ENCODE assay signal across 8 mouse cellular contexts in the genomic region with DNA sequence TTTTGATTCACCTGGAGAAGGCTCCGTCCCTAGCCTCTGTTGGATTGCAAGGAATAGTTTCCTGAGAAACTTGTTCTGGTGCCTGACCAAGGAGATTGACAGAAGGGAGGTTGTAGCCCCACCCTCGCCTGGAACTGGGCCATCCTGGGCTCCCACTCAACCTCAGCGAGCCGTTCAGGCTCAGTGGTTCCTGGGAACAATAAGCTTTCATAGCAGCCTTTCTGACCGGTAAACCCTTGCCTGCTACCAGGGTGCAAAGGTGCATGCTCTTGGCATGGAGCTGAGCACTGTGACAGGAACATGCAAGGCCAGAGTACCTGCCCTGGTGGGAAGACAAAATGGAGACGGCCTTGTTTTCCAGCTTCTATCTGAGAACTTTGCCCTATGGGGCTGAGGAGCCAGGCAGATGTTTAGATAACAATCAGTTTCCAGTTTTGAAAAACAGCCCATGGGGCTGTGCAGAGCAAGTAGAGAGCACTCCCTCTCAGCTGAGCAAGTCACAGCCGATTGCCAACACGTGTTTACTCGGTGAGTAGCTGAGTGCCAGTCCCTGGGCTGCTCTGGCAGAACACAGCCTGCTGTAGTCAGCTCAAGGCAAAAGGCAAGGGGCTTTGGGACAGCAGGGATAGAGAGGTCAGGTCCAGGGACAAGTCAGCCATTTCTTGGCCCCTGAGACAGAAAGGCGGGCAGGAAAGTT. TPM values are rescaled to one million over a fixed set of nuclear protein-coding genes. Genes with fewer than 3 reads are reported as not detected.
DNase-seq lines count a peak whose midpoint lies in the region; ATAC-seq and TF ChIP-seq lines count a peak whose summit lies in the region.

No protein-coding gene starts in this region.

- peak overlapping the region; percentile 11; the same call in 1 of the 2 replicates for H3K27ac ChIP-seq in cerebellum, adult 2 months (ENCODE audit: insufficient read depth, low read length)
- 0 out of 2 replicates have a peak overlapping the region, but pooled peaks have one; percentile 13 for H3K27ac ChIP-seq in intestine, embryonic 16.5 days (ENCODE audit: low read length)
- H3K27ac ChIP-seq in limb, embryonic 15.5 days, result peak overlapping the region; percentile 74
- H3K27ac ChIP-seq in testis, adult 2 months (ENCODE audit: control insufficient read depth, insufficient read depth, low read depth, low read length), result peak overlapping the region; percentile 22; the same call in 1 of the 2 replicates

- peaks cover 3% of the 10 kb centered on the region; the same call in 1 of the 2 replicates for H3K4me1 ChIP-seq in cerebellum, adult 2 months (ENCODE audit: control insufficient read depth, insufficient read depth, low read length)
- peaks cover 17% of the 10 kb centered on the region for H3K4me1 ChIP-seq in intestine, embryonic 16.5 days (ENCODE audit: control insufficient read depth, insufficient read depth, low read length)
- peaks cover 35% of the 10 kb centered on the region for H3K4me1 ChIP-seq in limb, embryonic 15.5 days
- peaks cover 15% of the 10 kb centered on the region for H3K4me1 ChIP-seq in testis, adult 2 months (ENCODE audit: control insufficient read depth, insufficient read depth, low read length)

- DNase-seq in cerebellum, adult 2 months, result peak in 1 of 2 experiments; percentile 33
- no peak for DNase-seq in cerebellum, adult 11-12 months
- peak; percentile 21 to 22 for DNase-seq in urinary bladder, adult 18-20 months (ENCODE audit: low spot score in 2 of 2)
- no peak for DNase-seq in urinary bladder, adult 2 months (ENCODE audit: low spot score)
- no peak for DNase-seq in spleen, postnatal 4 days (ENCODE audit: low spot score in 2 of 2)

- peak overlapping the region; percentile 68 for H3K4me2 ChIP-seq in intestine, embryonic 16.5 days (ENCODE audit: low read depth, low read length)
- H3K4me2 ChIP-seq in limb, embryonic 15.5 days, result peak overlapping the region; percentile 3; the same call in 1 of the 2 replicates

- TF ChIP-seq CTCF in cerebellum, adult 2 months (IDR thresholded peaks at IDR 0.05; ENCODE audit: borderline replicate concordance, insufficient read depth, low read depth, low read length), result no peak
- no peak for TF ChIP-seq CTCF in testis, adult 2 months (IDR thresholded peaks at IDR 0.05; ENCODE audit: control insufficient read depth, insufficient read depth, insufficient replicate concordance, low read depth, low read length)

- 34% methylated on average over 10 of the region's 10 CpGs for WGBS in cerebellum, adult 2 months
- 61% methylated on average over 10 of the region's 10 CpGs for WGBS in intestine, embryonic 16.5 days
- WGBS in limb, embryonic 15.5 days, result 52% methylated on average over 10 of the region's 10 CpGs

- H3K9me3 ChIP-seq in intestine, embryonic 16.5 days (ENCODE audit: control insufficient read depth, low read length), result no peaks in the 10 kb centered on the region
- H3K9me3 ChIP-seq in limb, embryonic 15.5 days, result no peaks in the 10 kb centered on the region

- H3K27me3 ChIP-seq in cerebellum, adult 2 months (ENCODE audit: control insufficient read depth, insufficient read depth, low read length), result no peaks in the 10 kb centered on the region
- peaks cover 5% of the 10 kb centered on the region; the same call in 1 of the 2 replicates for H3K27me3 ChIP-seq in intestine, embryonic 16.5 days (replicated peaks; ENCODE audit: control insufficient read depth, insufficient read depth, low read length)
- H3K27me3 ChIP-seq in limb, embryonic 15.5 days, result peaks cover 19% of the 10 kb centered on the region
- H3K27me3 ChIP-seq in testis, adult 2 months (ENCODE audit: control insufficient read depth, insufficient read depth, low read length), result no peaks in the 10 kb centered on the region

- TF ChIP-seq POLR2A in cerebellum, adult 2 months (IDR thresholded peaks at IDR 0.05; ENCODE audit: borderline replicate concordance, insufficient read depth, low read length), result no peak
- no peak for TF ChIP-seq POLR2A in testis, adult 2 months (IDR thresholded peaks at IDR 0.05; ENCODE audit: control insufficient read depth, low read depth, low read length)

- peak; percentile 56 for ATAC-seq in intestine, embryonic 16.5 days
- no peak for ATAC-seq in limb, embryonic 15.5 days (ENCODE audit: insufficient number of reproducible peaks, low FRiP score, low TSS enrichment, low read depth)

- H3K36me3 ChIP-seq in intestine, embryonic 16.5 days (ENCODE audit: control insufficient read depth, insufficient read depth, low read length), result no peaks in the 10 kb centered on the region
- no peaks in the 10 kb centered on the region for H3K36me3 ChIP-seq in limb, embryonic 15.5 days
- H3K36me3 ChIP-seq in testis, adult 2 months (ENCODE audit: control insufficient read depth, insufficient read depth, low read length), result no peaks in the 10 kb centered on the region

- no peak overlapping the region for H3K4me3 ChIP-seq in cerebellum, adult 2 months (replicated peaks; ENCODE audit: insufficient read depth, low read depth, low read length)
- no peak overlapping the region for H3K4me3 ChIP-seq in intestine, embryonic 16.5 days (ENCODE audit: low read length)
- no peak overlapping the region for H3K4me3 ChIP-seq in limb, embryonic 15.5 days
- H3K4me3 ChIP-seq in testis, adult 2 months (ENCODE audit: control insufficient read depth, low read depth, low read length), result peak overlapping the region; percentile 85

- peak overlapping the region; percentile 42; the same call in 1 of the 2 replicates for H3K9ac ChIP-seq in intestine, embryonic 16.5 days (ENCODE audit: low read depth, low read length)
- H3K9ac ChIP-seq in limb, embryonic 15.5 days, result no peak overlapping the region

RNA-seq across cellular contexts. Expression of a gene that starts 1.2 kb away (rescaled TPM):
- polyA plus RNA-seq in cerebellum, adult 2 months (2012; rRNA removed), result 3.6 and 4.2 TPM in 2 replicates
- 0.77 and 0.81 TPM in 2 replicates for polyA plus RNA-seq in urinary bladder, adult 2 months (2012; rRNA removed)
- polyA plus RNA-seq in intestine, embryonic 16.5 days (2015; fragmentation: Nextera tagmentation; extraction: Ambion mirVana), result 2.1 TPM in 2 replicates
- 0.81 and 0.84 TPM in 2 replicates for polyA plus RNA-seq in limb, embryonic 15.5 days (2015; fragmentation: Nextera tagmentation; extraction: Ambion mirVana)
- polyA plus RNA-seq in testis, adult 2 months (2012; rRNA removed), result 11.7 and 13.4 TPM in 2 replicates

RNA-seq across cellular contexts. Expression of a gene that starts 1.3 kb away (rescaled TPM):
- 3.0 and 3.3 TPM in 2 replicates for polyA plus RNA-seq in cerebellum, adult 2 months (2012; rRNA removed)
- 0.38 and 0.91 TPM in 2 replicates for polyA plus RNA-seq in urinary bladder, adult 2 months (2012; rRNA removed)
- 0.77 and 0.92 TPM in 2 replicates for polyA plus RNA-seq in intestine, embryonic 16.5 days (2015; fragmentation: Nextera tagmentation; extraction: Ambion mirVana)
- 0.93 and 1.4 TPM in 2 replicates for polyA plus RNA-seq in limb, embryonic 15.5 days (2015; fragmentation: Nextera tagmentation; extraction: Ambion mirVana)
- 2.2 and 2.5 TPM in 2 replicates for polyA plus RNA-seq in testis, adult 2 months (2012; rRNA removed)

RNA-seq across cellular contexts. Expression of a gene that starts 31.9 kb away (rescaled TPM):
- 70.9 and 72.6 TPM in 2 replicates for polyA plus RNA-seq in cerebellum, adult 2 months (2012; rRNA removed)
- 49.8 and 51.9 TPM in 2 replicates for polyA plus RNA-seq in urinary bladder, adult 2 months (2012; rRNA removed)
- 52.3 and 56.1 TPM in 2 replicates for polyA plus RNA-seq in intestine, embryonic 16.5 days (2015; fragmentation: Nextera tagmentation; extraction: Ambion mirVana)
- 54.1 and 62.4 TPM in 2 replicates for polyA plus RNA-seq in limb, embryonic 15.5 days (2015; fragmentation: Nextera tagmentation; extraction: Ambion mirVana)
- 24.1 and 25.5 TPM in 2 replicates for polyA plus RNA-seq in testis, adult 2 months (2012; rRNA removed)

RNA-seq across cellular contexts. Expression of a gene that starts 41.9 kb away (rescaled TPM):
- 177 and 183 TPM in 2 replicates for polyA plus RNA-seq in cerebellum, adult 2 months (2012; rRNA removed)
- 147 and 185 TPM in 2 replicates for polyA plus RNA-seq in urinary bladder, adult 2 months (2012; rRNA removed)
- polyA plus RNA-seq in intestine, embryonic 16.5 days (2015; fragmentation: Nextera tagmentation; extraction: Ambion mirVana), result 239 and 255 TPM in 2 replicates
- polyA plus RNA-seq in limb, embryonic 15.5 days (2015; fragmentation: Nextera tagmentation; extraction: Ambion mirVana), result 333 TPM in 2 replicates
- 67.0 and 94.4 TPM in 2 replicates for polyA plus RNA-seq in testis, adult 2 months (2012; rRNA removed)

Comparison
In these comparisons a context has a peak if more than half of its experiments do, and no peak if none do; other contexts are left out.
1. DNase-seq: peak in urinary bladder, adult 18-20 months (2 of 2); none in cerebellum, adult 11-12 months (single experiment), urinary bladder, adult 2 months (single experiment) and spleen, postnatal 4 days (0 of 2).
2. H3K27ac ChIP-seq: peak in every context shown above with its lines; median percentile 74 in limb, embryonic 15.5 days; 22 in testis, adult 2 months; 13 in intestine, embryonic 16.5 days; 11 in cerebellum, adult 2 months.